Mouse (Mus musculus): ENCODE measurements around the gene Gm11032. TPM values are rescaled to one million over a fixed set of nuclear protein-coding genes. Genes with fewer than 3 reads are reported as not detected.

Gene Gm11032
- polyA plus RNA-seq, 1 experiment from 2014 or later, result not detected

GRCm38 (mm10) chr11:4660309-4661025 is 40.6 kb downstream of the Gm11032 start:
- WGBS, result 81% methylated on average over 7 of the region's 7 CpGs
- Histone ChIP-seq H3K27me3 (ENCODE audit: control insufficient read depth, insufficient read depth, low read length) (no peaks in the 10 kb centered on the region), H3K9ac (ENCODE audit: low read length) (no peak overlapping the region), H3K4me3 (ENCODE audit: low read depth, low read length) (no peak overlapping the region), H3K9me3 (ENCODE audit: control insufficient read depth, low read length) (no peaks in the 10 kb centered on the region), H3K4me1 (replicated peaks; ENCODE audit: control insufficient read depth, insufficient read depth) (no peaks in the 10 kb centered on the region), H3K36me3 (ENCODE audit: control insufficient read depth, insufficient read depth, low read length) (peaks cover 3% of the 10 kb centered on the region; the same call in 1 of the 2 replicates), H3K27ac (replicated peaks) (peak overlapping the region; percentile 49; the same call in 1 of the 2 replicates), H3K4me2 (replicated peaks; ENCODE audit: low read depth) (no peak overlapping the region)
- ATAC-seq (ENCODE audit: low FRiP score, low TSS enrichment), result no peak
- TF ChIP-seq EP300 (optimal IDR thresholded peaks at IDR 0.05) (no peak), CTCF (IDR thresholded peaks at IDR 0.05; ENCODE audit: low read depth) (no peak)
- no peak for DNase-seq (ENCODE audit: low spot score)

- Histone ChIP-seq H3K4me2 (replicated peaks; ENCODE audit: low read depth) (no peak overlapping the region), H3K4me1 (replicated peaks; ENCODE audit: control insufficient read depth, insufficient read depth) (no peaks in the 10 kb centered on the region), H3K9ac (ENCODE audit: low read length) (no peak overlapping the region), H3K9me3 (ENCODE audit: control insufficient read depth, low read length) (no peaks in the 10 kb centered on the region), H3K27ac (replicated peaks) (no peak overlapping the region), H3K4me3 (ENCODE audit: low read depth, low read length) (no peak overlapping the region), H3K27me3 (ENCODE audit: control insufficient read depth, insufficient read depth, low read length) (no peaks in the 10 kb centered on the region), H3K36me3 (ENCODE audit: control insufficient read depth, insufficient read depth, low read length) (peaks cover 3% of the 10 kb centered on the region; the same call in 1 of the 2 replicates)
- DNase-seq (ENCODE audit: low spot score) (no peak), ATAC-seq (ENCODE audit: low FRiP score, low TSS enrichment) (peak; percentile 80)
- WGBS, result 67% methylated on average over 4 of the region's 4 CpGs
- TF ChIP-seq CTCF (IDR thresholded peaks at IDR 0.05; ENCODE audit: low read depth) (no peak), EP300 (optimal IDR thresholded peaks at IDR 0.05) (no peak)
These were observed 41.5 kb downstream of the Gm11032 start for GRCm38 (mm10) chr11:4661324-4661723.

- Histone ChIP-seq H3K4me1 (replicated peaks; ENCODE audit: control insufficient read depth, insufficient read depth) (no peaks in the 10 kb centered on the region), H3K36me3 (ENCODE audit: control insufficient read depth, insufficient read depth, low read length) (peaks cover 3% of the 10 kb centered on the region; the same call in 1 of the 2 replicates), H3K4me2 (replicated peaks; ENCODE audit: low read depth) (no peak overlapping the region), H3K9me3 (ENCODE audit: control insufficient read depth, low read length) (no peaks in the 10 kb centered on the region), H3K9ac (ENCODE audit: low read length) (no peak overlapping the region), H3K4me3 (ENCODE audit: low read depth, low read length) (no peak overlapping the region), H3K27ac (replicated peaks) (no peak overlapping the region), H3K27me3 (ENCODE audit: control insufficient read depth, insufficient read depth, low read length) (no peaks in the 10 kb centered on the region)
- 88% methylated on average over 10 of the region's 10 CpGs for WGBS
- DNase-seq (ENCODE audit: low spot score) (no peak), ATAC-seq (ENCODE audit: low FRiP score, low TSS enrichment) (no peak)
- TF ChIP-seq EP300 (optimal IDR thresholded peaks at IDR 0.05) (no peak), CTCF (IDR thresholded peaks at IDR 0.05; ENCODE audit: low read depth) (no peak)
These were observed 42.1 kb downstream of the Gm11032 start for GRCm38 (mm10) chr11:4661871-4662495.

- TF ChIP-seq EP300 (optimal IDR thresholded peaks at IDR 0.05) (no peak), CTCF (IDR thresholded peaks at IDR 0.05; ENCODE audit: low read depth) (no peak)
- H3K4me2 ChIP-seq (replicated peaks; ENCODE audit: low read depth), result no peak overlapping the region
- H3K9me3 ChIP-seq (ENCODE audit: control insufficient read depth, low read length), result no peaks in the 10 kb centered on the region
- no peak overlapping the region for H3K27ac ChIP-seq (replicated peaks)
- 90% methylated on average over 11 of the region's 11 CpGs for WGBS
- DNase-seq (ENCODE audit: low spot score) (no peak), ATAC-seq (ENCODE audit: low FRiP score, low TSS enrichment) (no peak)
- H3K9ac ChIP-seq (ENCODE audit: low read length), result no peak overlapping the region
- H3K4me1 ChIP-seq (replicated peaks; ENCODE audit: control insufficient read depth, insufficient read depth), result no peaks in the 10 kb centered on the region
- H3K36me3 ChIP-seq (ENCODE audit: control insufficient read depth, insufficient read depth, low read length), result peaks cover 3% of the 10 kb centered on the region; the same call in 1 of the 2 replicates
- H3K27me3 ChIP-seq (ENCODE audit: control insufficient read depth, insufficient read depth, low read length), result no peaks in the 10 kb centered on the region
- H3K4me3 ChIP-seq (ENCODE audit: low read depth, low read length), result no peak overlapping the region
These were observed 42.6 kb downstream of the Gm11032 start for GRCm38 (mm10) chr11:4662496-4662878.

Other genes with a start within 250 kb of the Gm11032 start
- 0.11 and 0.51 TPM in 2 replicates for gene Hormad2, start 179.0 kb upstream of the Gm11032 start, polyA plus RNA-seq (2015; fragmentation: Nextera tagmentation; extraction: Ambion mirVana)
- gene Mtmr3, start 25.2 kb upstream of the Gm11032 start, polyA plus RNA-seq (2015; fragmentation: Nextera tagmentation; extraction: Ambion mirVana), result 11.7 and 13.4 TPM in 2 replicates
- 20.2 and 21.4 TPM in 2 replicates for gene Ascc2, start 17.7 kb downstream of the Gm11032 start, polyA plus RNA-seq (2015; fragmentation: Nextera tagmentation; extraction: Ambion mirVana)
- 1,477 and 1,517 TPM in 2 replicates for gene Uqcr10, start 84.3 kb downstream of the Gm11032 start, polyA plus RNA-seq (2015; fragmentation: Nextera tagmentation; extraction: Ambion mirVana)
- gene Zmat5, start 84.6 kb downstream of the Gm11032 start, polyA plus RNA-seq (2015; fragmentation: Nextera tagmentation; extraction: Ambion mirVana), result 57.4 and 63.5 TPM in 2 replicates
- gene Cabp7, start 126.7 kb downstream of the Gm11032 start, polyA plus RNA-seq (2015; fragmentation: Nextera tagmentation; extraction: Ambion mirVana), result 0.12 and 0.13 TPM in 2 replicates
- 18.2 and 18.7 TPM in 2 replicates for gene Nf2, start 229.5 kb downstream of the Gm11032 start, polyA plus RNA-seq (2015; fragmentation: Nextera tagmentation; extraction: Ambion mirVana)

Data from stomach, postnatal 0 days (tissue).